Mouse (Mus musculus) heart, postnatal 14 days (tissue): ENCODE data around the gene Gjb1. TPM values are rescaled to one million over a fixed set of nuclear protein-coding genes. Genes with fewer than 3 reads are reported as not detected.

ENCODE experiments used
- DNase-seq, 2 experiments: peaks; one replicate each; pipeline ENCODE4 v3.0.0; 2021 to 2022
- intact Hi-C: fragments of 180-260 bp; cut with DNase I; formaldehyde crosslinking; loops from one replicate; pipeline ENCODE4 v1.15.1; 2025
- total RNA-seq, 2 experiments: library from RNA; stranded (reverse); gene quantifications; 2 replicates each; pipeline ENCODE4 v1.2.3; 2021

Gjb1 gene
- total RNA-seq, 2 experiments from 2014 or later: not detected

DNA sequence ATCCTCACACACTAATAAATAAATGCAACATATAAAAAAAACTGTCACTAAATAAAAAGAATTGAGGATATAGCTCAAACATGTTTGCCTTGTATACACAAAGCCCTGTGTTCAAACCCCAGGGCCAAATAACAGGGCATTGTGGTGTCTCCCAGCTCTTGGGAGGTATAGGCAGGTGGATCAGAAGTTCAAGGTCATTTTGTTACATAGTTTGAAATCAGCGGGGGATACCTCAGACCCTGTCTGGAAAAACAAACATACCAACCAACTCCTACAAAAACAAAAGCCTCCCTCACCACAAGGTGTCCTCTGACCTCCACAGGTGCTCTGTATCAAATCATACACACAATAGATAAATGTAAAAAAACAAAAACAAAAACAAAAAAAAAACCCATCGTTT lies 18.2 kb downstream of the Gjb1 start:
- no peak for DNase-seq
- intact Hi-C loops: no loop called here

DNA sequence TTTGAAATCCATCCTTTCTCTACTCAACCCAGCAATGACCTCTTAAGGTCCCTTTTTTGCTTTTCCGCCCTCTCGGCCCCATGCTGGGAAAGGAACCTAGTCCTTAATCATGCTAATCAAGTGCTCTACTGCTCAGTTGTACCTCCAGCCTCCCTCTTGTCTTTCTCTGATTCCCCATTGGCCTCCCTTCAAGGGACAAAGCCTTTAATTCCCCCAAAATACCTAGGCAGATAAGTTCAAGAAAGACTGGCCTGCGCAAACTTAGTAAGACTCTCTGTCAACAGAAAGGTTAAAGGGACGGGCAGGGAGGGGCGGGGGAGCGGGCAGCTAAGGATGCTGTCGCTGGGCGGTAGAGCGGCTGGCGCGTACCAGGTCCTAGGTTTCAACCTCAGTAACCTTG lies 20.3 kb downstream of the Gjb1 start:
- DNase-seq: no peak
- intact Hi-C loops: no loop called here

GRCm38 (mm10) chrX:101418946-101419724 lies 43.0 kb downstream of the Gjb1 start:
- intact Hi-C loops: loop anchor here (5.0 kb wide), 1 partner anchor 87 kb away; no protein-coding TSS in a partner anchor
- peak; percentile 49 to 65 for DNase-seq

GRCm38 (mm10) chrX:101419725-101420699 lies 43.8 kb downstream of the Gjb1 start:
- peak; percentile 84 to 88 for DNase-seq
- intact Hi-C loops: loop anchor here (5.0 kb wide), 1 partner anchor 88 kb away; no protein-coding TSS in a partner anchor

GRCm38 (mm10) chrX:101420700-101421095 lies 44.5 kb downstream of the Gjb1 start, which contains the start of gene Zmym3:
Gene Zmym3 (minus strand): TSS chrX:101420849.
- DNase-seq: no peak
- intact Hi-C loops: no loop called here

- intact Hi-C loops: no loop called here
These were observed 47.3 kb downstream of the Gjb1 start for GRCm38 (mm10) chrX:101423462-101423861.

DNA sequence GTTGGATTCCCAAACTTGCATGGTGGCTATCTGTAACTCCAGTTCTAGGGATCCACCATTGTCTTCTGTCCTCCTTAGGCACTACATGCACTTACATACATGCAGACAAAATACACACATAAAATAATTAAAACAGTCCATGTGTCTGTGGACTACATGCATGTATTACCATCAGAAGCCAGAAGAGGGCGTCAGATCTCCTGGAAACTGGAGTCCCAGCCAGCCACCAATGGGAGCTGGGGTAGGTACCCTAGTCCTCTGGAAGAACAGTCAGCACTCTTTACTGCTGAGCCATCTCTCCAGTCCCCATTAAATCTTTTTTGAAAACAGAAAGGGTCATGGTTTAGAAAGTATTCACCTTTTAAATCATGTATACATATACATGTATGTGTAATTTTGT lies 51.6 kb downstream of the Gjb1 start:
- intact Hi-C loops: loop anchor here (5.0 kb wide), 1 partner anchor 60 kb away; no protein-coding TSS in a partner anchor
- DNase-seq: peak in 1 of 2 experiments; percentile 28

More at GRCm38 (mm10) chrX:101423462-101423861, 47.3 kb downstream of the Gjb1 start:
- DNase-seq: no peak

DNA sequence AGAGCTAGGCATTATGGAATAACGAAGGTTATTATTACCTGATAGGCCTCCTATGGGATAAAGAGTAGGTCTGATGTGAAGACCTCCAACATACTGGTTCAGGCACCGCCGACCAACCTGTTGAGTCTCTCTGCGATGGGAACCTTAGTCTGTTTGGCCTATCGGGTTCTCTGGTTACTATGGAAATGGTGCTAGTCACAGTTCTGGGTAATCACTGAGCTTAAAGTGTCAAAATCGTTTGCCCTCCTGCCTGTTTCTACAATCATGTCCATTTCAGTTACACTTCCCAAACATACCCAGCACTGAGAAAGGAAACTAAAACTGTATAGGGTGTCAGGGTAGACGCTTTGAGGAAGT lies 52.6 kb downstream of the Gjb1 start:
- intact Hi-C loops: loop anchor here (5.0 kb wide), 1 partner anchor 59 kb away; no protein-coding TSS in a partner anchor
- no peak for DNase-seq

DNA sequence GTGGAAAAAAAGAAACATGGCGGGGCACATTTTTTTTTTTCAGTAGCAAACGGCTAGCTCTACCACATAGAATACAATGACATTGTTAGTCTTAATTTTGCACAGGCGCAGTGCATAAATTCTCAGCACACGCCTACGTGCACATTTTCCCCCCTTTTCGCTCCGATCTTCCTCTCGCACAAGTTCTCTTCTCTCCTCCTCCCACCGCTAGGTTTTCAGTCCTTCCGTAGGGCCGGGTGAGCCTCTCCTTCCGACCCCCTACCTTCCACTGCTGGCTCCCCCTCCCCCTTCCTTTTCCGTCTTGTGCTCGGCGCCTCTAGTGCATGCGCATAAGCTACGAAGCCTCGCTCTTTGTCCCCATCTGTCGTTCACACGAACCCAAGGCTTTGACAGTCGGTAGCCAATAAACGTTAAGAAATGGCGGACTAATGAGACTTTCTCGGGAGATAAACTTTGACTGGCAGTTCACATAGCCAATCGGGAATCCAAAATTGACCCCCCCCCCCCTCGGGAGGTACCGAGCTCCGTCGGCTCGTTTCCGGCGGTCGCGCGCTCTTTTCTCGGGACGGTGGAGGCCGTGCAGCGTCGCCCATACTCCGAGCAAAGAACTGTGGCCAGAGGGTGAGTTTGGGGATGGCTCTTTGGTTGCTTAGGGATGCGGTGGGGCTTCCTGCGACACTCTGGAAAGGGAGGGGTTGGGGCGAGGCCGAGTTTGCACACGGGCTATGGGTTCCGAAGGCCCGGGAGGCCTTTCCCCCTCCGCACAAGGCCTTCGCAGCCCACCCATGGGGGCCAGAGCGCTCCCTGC lies 53.2 kb downstream of the Gjb1 start, which contains the start of gene Nono:
Gene Nono, plus strand, starts transcription at position 177 of the 808 bp plus-strand sequence.
- DNase-seq: peak; percentile 72 to 80
- intact Hi-C loops: loop anchor here (5.0 kb wide), 1 partner anchor 58 kb away; no protein-coding TSS in a partner anchor

DNA sequence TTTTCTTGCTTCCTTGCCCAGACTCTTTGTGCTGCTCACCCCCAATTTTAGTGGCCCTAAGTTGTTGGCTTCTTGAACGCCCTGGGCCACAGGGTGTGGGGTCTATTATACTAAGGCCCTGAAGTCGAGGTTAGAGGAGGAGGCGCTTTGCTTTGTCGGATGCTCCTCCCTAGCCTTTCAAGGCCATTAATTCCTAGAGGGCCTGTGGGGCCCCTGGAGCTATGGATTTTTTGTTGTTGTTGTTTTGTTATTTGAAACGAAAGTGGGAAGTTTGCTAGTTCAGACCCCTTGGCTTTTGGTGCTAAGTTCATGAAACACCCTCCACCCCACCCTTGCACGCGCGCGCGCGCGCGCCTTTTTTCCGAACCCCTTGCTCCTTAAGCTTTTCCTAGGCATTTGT lies 53.8 kb downstream of the Gjb1 start:
- DNase-seq: peak; percentile 5 to 16
- intact Hi-C loops: loop anchor here (5.0 kb wide), 1 partner anchor 57 kb away; no protein-coding TSS in a partner anchor

Other genes starting within 250 kb of the Gjb1 start
- 10 to 100 TPM; 38.9 to 42.1 TPM for gene Snx12, start 153.8 kb upstream of the Gjb1 start, total RNA-seq
- 10 to 100 TPM; 42.3 to 43.2 TPM for gene Foxo4, start 121.8 kb upstream of the Gjb1 start, total RNA-seq
- under 1 TPM; 0.32 to 0.38 TPM for gene Gm614, start 112.4 kb upstream of the Gjb1 start, total RNA-seq
- 10 to 100 TPM; 11.5 to 19.4 TPM for gene Il2rg, start 108.1 kb upstream of the Gjb1 start, total RNA-seq
- not detected for gene Gm20489, start 107.4 kb upstream of the Gjb1 start, total RNA-seq
- 10 to 100 TPM; 22.5 to 25.8 TPM for gene Med12, start 102.3 kb upstream of the Gjb1 start, total RNA-seq
- gene Nlgn3, start 77.2 kb upstream of the Gjb1 start, total RNA-seq: under 1 TPM; 0.51 to 0.69 TPM
- 10 to 100 TPM; 18.5 to 19.0 TPM for gene Zmym3, start 44.5 kb downstream of the Gjb1 start, total RNA-seq
- gene Nono, start 52.9 kb downstream of the Gjb1 start, total RNA-seq: 100 to 1,000 TPM in 1 of 2 experiments, 10 to 100 TPM in 1; 80.4 to 108 TPM
- gene Itgb1bp2, start 72.7 kb downstream of the Gjb1 start, total RNA-seq: 100 to 1,000 TPM; 204 to 235 TPM
- 10 to 100 TPM; 17.5 to 17.6 TPM for gene Taf1, start 156.4 kb downstream of the Gjb1 start, total RNA-seq